Mouse (Mus musculus) heart, postnatal 36 days (tissue): Measurements from ENCODE around the gene Gm21969. TPM values are rescaled to one million over a fixed set of nuclear protein-coding genes. Genes with fewer than 3 reads are reported as not detected.
A peak's percentile ranks its signal among the peaks of the same experiment; 100 is the strongest.

Source experiments
- DNase-seq, 2 experiments: peaks; one replicate each; pipeline ENCODE4 v3.0.0; 2021 to 2022
- intact Hi-C: fragments of 180-260 bp; cut with DNase I; formaldehyde crosslinking; loops from one replicate; pipeline ENCODE4 v1.15.1; 2025
- total RNA-seq, 2 experiments: library from RNA; stranded (reverse); gene quantifications; 2 replicates each; pipeline ENCODE4 v1.2.3; 2021

Gene Gm21969
- total RNA-seq, 2 experiments from 2014 or later: not detected

DNA sequence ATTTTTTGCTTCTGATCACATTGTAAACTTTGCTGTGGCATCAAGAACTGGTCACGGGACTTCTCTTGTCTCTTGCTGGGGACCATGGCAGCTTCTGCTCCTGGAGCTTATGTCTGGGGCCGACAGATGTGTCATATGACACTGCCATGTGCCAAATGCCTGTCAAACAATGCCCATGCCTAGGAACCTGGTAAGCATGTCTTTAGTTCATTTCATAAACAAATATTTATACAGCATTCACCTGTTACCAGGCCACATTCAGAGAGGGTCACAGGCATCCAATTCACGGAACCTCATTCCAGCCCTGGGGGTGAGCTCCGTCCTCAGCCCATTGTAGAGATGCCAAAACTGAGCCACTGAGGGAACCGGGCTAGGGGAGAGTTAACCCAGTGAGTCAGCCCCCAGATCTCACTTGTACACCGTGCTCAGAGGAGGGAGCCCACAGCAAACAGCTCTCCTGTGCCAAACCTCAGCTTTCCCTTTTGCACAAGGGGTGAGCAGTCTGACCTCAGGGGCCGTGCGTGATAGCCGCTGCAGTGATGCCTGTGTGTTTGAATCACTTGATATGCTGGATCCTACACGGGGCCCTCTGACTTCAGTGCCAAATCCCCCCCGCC lies 19.2 kb upstream of the Gm21969 start:
- DNase-seq: peak in 1 of 2 experiments; percentile 2
- intact Hi-C loops: no loop called here

DNA sequence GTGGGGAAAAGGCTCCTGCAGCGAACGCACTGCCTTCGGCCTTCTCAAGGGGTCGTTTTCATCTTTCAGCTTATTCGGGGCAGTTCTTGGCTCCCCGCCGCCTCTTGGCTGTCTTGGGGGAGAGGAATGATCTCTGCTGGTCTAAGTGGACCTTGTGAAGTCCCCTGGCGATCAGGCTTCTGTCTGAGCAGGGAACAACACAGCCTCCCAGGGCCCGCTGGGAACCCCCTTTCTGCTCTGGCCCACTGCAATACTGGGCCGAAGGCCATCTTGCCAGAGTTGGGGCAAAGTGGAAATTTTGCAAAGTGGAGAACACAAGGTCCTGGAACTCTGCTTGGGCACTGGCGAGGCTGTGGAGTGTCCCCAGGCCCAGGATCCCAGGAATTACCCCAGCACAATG lies 18.3 kb upstream of the Gm21969 start:
- intact Hi-C loops: no loop called here
- DNase-seq: peak in 1 of 2 experiments; percentile 3

- DNase-seq: peak in 1 of 2 experiments; percentile 10
- intact Hi-C loops: no loop called here
These were observed 17.3 kb upstream of the Gm21969 start for GRCm38 (mm10) chr4:139585713-139586112.

DNA sequence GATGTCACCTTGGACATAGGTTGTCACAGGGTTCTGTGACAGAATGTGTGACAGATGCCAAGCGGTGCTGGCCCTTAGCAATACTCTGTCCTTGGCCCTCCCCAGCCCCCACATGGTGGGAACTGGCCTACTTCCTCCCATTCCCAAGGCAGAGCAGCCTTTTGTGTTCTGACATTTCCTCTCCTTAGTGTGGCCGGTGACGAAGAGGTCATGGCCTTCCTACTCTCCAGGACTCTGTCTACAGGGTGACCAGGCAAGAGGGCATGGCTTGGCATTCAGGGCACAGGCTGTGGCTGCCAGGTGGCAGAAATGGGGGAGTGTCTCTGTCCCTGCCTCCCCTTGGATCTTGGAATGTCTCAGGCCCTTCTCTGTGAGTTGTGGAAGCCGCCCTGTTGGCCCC lies 15.6 kb upstream of the Gm21969 start:
- intact Hi-C loops: no loop called here
- DNase-seq: peak; percentile 32 to 43

GRCm38 (mm10) chr4:139587773-139588172 lies 15.2 kb upstream of the Gm21969 start:
- DNase-seq: peak in 1 of 2 experiments; percentile 12

GRCm38 (mm10) chr4:139589351-139590027 lies 13.5 kb upstream of the Gm21969 start:
- DNase-seq: no peak
- intact Hi-C loops: no loop called here

More at GRCm38 (mm10) chr4:139587773-139588172, 15.2 kb upstream of the Gm21969 start:
- intact Hi-C loops: no loop called here

DNA sequence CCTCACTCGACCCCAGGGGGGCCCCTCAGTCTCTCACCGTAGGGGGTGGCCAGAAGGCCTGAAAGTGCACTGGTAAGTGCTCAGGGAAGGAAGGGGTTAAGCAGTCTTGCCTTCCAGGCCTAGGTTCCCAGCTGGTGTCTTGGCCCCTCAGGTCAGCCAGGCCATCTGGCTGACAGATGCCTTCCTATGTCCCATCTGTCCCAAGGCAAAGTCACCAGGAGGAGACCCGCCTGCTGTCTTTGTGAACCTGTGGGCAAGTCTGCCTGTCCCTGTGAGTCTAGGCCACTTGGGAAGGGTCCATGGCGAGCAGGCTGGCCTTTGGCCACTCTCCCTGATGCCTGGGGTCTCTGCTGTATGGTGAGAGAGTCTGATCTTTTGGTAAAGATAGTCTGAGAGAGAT lies 12.5 kb upstream of the Gm21969 start:
- intact Hi-C loops: no loop called here
- DNase-seq: no peak

GRCm38 (mm10) chr4:139592895-139593294 lies 10.1 kb upstream of the Gm21969 start:
- no peak for DNase-seq
- intact Hi-C loops: no loop called here

DNA sequence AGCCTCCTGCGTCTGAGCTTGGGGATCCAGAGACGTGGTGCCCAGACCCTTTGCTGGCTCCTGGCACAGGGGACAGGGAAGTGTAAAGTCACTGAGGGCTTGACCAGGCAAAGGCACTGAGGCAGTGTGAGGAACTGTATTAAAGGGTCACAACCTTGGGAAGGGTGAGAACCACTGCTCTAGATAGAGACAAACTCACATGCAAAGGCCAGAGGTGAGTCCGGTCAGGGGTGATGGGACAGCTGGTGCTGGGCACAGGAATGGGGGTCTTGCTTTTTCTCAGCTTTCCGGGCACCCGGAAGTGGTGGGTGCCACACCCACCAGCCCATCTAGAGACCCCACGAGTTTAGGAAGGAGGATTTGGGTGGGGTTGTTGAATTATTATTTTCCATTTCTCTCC lies 9.6 kb upstream of the Gm21969 start:
- DNase-seq: no peak
- intact Hi-C loops: no loop called here

DNA sequence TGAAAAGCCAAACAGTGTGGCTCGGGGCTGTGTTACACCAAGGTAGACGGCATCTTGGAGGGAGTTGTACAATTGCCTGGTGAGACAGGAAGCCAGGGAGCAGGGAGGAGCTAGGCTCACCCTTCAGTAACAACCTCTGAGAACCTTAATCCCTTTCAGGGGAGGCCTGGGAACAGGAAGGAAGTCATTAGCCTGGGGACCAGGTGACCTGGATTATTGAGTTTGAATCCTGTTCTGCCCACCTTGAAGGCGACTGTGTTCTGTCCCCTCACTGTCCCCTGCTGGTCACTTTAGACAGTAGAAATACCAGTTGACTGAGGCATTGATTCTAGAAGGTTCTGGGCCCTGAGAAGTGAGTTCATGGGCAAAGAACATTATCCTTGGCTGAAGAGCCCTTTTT lies 8.9 kb upstream of the Gm21969 start:
- DNase-seq: no peak
- intact Hi-C loops: no loop called here

DNA sequence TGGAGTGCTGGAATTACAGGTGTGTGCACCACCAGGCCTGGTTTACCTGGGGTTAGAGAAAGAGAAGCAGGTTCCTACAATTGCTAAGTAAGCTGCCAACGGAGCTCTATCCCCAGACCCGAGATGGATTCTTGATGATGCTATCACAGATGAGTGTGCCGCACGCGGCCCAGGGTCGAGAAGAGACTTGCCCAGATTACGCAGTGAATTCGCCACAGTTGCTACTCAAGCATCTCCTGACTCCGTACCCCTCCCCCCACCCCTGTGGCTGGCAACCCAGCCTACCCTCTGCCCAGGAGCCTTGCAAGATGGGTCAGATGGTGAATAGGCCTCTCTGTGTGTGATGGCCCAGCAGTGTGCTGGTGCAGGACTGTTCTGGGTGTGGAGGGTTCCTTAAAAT lies 6.3 kb upstream of the Gm21969 start:
- no peak for DNase-seq
- intact Hi-C loops: no loop called here

- DNase-seq: no peak
- intact Hi-C loops: loop anchor here (1.0 kb wide), 1 partner anchor 21 kb away; no protein-coding TSS in a partner anchor
These were observed 5.4 kb upstream of the Gm21969 start for GRCm38 (mm10) chr4:139597286-139598284.

- intact Hi-C loops: loop anchor here (1.0 kb wide), 1 partner anchor 22 kb away; no protein-coding TSS in a partner anchor
- no peak for DNase-seq
These were observed 4.6 kb upstream of the Gm21969 start for GRCm38 (mm10) chr4:139598356-139598755.

GRCm38 (mm10) chr4:139598950-139599518 lies 4.0 kb upstream of the Gm21969 start:
- peak; percentile 82 to 85 for DNase-seq
- intact Hi-C loops: loop anchor here (1.0 kb wide), 1 partner anchor 23 kb away; no protein-coding TSS in a partner anchor

GRCm38 (mm10) chr4:139601519-139602356 lies 1.2 kb upstream of the Gm21969 start:
- DNase-seq: no peak

DNA sequence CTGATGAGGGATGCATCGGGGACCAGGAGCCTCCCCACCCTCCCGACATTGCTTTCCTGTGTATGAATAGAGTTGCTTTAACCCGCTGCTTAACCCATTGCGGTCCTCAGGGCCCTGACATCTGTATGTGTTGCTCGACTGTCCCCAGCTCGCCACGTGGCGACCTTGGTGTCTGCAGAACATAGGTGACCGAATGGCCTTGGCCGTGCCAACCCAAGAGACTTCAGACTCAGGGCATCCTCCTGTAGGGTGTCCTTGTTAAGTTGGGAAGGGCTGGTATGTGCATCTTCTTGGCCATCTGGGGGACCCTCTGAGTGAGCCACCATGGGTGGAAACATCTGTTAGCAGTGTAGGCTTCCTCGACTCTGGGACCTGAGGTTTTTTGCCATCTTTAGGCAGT lies 2.2 kb downstream of the Gm21969 start:
- DNase-seq: no peak
- intact Hi-C loops: no loop called here

More at GRCm38 (mm10) chr4:139601519-139602356, 1.2 kb upstream of the Gm21969 start:
- intact Hi-C loops: no loop called here

DNA sequence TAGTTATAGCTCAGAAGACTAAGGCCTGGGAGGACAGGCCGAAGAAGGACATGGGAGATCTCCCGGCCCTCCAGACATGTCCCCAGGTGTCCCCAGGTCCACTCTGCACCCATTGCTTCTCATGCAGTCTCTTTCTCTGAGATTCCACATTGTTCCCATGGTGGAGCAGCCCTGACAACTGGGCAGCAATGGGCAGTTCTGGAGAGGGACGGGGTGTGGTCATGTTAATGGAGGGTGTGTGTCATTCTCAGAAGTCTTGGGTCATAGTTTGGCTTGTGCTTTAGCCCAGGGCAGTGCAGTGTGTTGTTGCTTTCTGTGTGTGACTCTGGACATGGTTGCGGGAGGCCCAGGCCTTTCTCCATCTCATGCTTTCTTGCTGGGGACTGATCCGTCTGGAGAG lies 3.7 kb downstream of the Gm21969 start:
- intact Hi-C loops: no loop called here
- DNase-seq: no peak

DNA sequence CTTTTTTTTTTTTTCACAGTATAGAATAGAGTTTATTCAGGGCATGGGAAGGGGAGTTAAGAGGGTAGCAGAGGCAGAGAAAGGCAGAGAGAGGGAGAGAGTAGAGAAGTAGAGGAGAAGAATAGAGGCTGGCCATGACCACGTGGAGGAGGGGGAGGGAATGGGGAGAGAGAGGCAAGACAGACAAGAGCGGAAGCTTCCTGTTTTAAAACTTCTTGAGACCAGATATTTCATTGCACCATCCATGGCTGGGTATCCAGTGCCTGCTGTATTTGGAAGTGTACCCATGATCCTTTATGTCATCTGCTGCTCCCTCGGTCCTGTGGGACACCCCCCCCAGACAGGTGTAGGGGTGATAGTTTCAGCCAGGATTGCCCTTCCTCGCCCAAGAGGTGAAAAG lies 6.0 kb downstream of the Gm21969 start:
- DNase-seq: no peak
- intact Hi-C loops: no loop called here

DNA sequence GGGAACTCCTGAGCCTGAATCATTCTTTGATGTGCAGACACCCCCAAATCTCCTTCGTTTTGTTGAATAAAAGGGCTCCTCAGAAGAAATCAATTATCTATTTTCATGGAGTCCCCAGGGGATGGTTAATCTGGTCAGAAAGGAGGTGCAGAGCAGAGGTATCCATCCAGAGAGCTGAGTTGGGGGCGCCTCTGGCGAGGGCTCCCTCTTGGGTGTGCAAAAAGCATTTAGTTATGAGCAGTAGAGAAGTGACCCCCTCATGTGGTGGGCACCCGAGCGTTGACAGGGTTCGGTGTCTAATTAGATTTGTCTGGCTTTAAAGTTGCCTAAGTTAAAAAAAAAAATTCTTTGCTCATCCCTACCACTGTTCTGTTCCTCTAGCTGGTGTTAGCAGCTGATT lies 8.0 kb downstream of the Gm21969 start:
- intact Hi-C loops: loop anchor here (1.0 to 2.0 kb wide), 2 partner anchors 36 to 141 kb away; no protein-coding TSS in a partner anchor
- no peak for DNase-seq
